Mouse (Mus musculus) frontal cortex, postnatal 10 days (tissue): ENCODE data around the gene Mprip.
"Not testable (repeated sequence)": the region's sequence is repeated elsewhere in the genome, so short reads cannot be mapped to it uniquely, and the experiment has no call there.

ENCODE experiments used
- DNase-seq, 2 experiments: peaks; one replicate each; pipeline ENCODE4 v3.0.0; 2022; ENCODE audit warnings: low spot score in 2 of 2, mixed read lengths in 1 of 2

Mprip gene

GRCm38 (mm10) chr11:59715424-59715840 lies 54.3 kb downstream of the Mprip start:
- no peak for DNase-seq

DNA sequence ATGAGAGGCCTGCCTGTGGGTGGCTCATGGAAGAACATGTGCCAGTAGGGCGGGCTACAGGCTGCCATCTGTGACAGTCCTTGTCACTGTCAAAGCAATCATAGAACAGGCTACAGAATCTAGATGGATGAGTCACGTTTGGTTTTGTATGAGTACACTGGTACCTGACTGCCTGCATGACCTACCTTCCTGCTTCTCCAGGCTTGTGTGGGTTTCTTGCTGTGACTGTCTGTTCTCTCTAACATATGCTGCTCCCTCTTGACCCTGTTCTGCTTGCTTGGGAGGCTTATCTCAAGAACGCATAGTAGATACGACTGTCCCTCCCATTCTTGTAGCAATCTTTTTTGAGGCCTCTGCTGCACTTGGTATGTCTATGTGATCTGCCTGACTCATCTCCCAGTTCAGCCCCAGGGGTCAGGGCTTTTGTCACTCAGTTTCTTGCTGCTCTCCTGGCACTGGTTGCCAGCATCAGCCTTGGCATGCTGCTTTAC lies 56.7 kb downstream of the Mprip start:
- no peak for DNase-seq

DNA sequence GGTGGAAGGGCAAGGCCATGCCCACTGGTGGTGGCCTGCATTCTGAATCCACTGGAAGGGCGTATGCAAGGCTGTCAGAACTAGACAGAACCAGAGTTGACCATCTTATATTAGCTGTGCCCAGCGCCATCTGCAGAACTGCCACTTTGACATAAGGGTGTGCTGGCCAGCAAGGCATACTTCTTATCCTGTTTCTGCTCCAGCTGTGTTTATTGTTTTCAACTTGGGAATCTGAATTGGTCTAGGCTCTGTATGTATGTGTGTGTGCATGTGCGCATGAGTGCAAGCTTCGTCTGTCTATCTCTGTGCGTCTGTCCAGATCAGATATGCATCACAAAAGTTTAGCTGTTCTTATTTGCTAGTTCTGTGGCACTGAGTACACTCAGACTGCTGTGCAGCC lies 58.1 kb downstream of the Mprip start:
- no peak for DNase-seq

DNA sequence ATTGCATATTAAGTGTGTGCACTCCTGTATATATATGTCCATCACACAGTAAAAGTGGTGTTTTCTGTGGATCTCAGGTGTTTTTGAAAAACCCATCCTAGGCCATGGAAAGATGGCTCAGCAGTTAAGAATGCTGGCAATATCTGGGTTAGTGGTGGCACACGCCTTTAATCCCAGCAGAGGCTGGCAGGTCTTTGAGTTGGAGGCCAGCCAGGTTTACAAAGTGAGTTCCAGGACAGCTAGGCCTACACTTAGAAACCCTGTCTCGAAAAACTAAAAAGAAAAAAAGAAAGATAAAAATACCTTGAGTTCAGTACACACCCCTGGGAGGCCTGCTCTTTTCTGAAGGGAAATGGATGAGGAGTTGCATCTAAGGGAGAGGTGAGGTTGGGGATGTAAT lies 60.3 kb downstream of the Mprip start:
- DNase-seq = no peak

GRCm38 (mm10) chr11:59727204-59727603 lies 66.1 kb downstream of the Mprip start:
- DNase-seq = no peak

- no peak for DNase-seq
These were observed 70.7 kb downstream of the Mprip start for GRCm38 (mm10) chr11:59731821-59732220.

GRCm38 (mm10) chr11:59732407-59733066 lies 71.4 kb downstream of the Mprip start:
- peak; percentile 34 to 47 for DNase-seq

GRCm38 (mm10) chr11:59733600-59733999 lies 72.5 kb downstream of the Mprip start:
- DNase-seq = not testable (repeated sequence)

- DNase-seq = no peak
These were observed 73.2 kb downstream of the Mprip start for GRCm38 (mm10) chr11:59734335-59734734.

DNA sequence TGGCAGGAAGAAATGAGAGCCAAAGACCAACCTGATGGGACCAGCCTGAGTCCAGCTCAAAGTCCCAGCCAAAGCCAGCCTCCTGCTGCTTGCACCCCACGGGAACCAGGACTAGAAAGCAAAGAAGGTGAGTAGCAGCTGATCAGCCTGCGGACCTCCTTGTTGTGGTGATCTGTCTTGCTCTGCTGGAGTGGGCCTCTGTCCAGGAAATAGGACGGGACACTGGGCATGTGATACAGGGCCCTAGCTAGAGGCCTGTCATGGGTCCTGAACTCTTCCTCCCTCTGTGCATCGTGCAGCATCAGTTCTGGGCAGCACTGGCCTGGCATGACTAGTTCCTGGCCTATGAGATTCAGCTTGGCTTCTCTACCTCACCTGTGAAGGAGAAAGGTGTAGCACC lies 74.8 kb downstream of the Mprip start:
- not testable (repeated sequence) for DNase-seq

GRCm38 (mm10) chr11:59737250-59737649 lies 76.1 kb downstream of the Mprip start:
- DNase-seq = no peak

GRCm38 (mm10) chr11:59739996-59740395 lies 78.9 kb downstream of the Mprip start:
- DNase-seq = no peak

- DNase-seq = no peak
These were observed 80.8 kb downstream of the Mprip start for GRCm38 (mm10) chr11:59741915-59742314.

DNA sequence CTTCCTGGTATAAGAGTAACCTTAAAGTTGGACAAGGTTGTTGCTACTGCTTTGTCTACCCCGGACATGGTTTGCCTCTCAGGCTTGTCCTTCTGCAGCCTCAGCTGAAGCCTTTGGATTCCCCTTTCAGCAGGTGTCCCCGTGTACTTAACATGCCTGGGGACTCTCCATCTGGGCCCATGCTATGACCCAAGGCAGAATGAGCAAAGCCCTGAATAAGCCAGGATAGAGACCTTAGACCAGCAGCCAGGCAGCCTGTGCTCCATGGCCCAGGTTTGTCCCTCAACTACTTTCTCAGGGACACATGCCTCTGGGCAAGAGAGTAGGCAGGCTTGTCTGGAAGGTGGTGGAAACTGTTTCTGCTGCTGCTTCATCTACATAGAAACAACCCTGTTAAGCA lies 82.2 kb downstream of the Mprip start:
- no peak for DNase-seq

DNA sequence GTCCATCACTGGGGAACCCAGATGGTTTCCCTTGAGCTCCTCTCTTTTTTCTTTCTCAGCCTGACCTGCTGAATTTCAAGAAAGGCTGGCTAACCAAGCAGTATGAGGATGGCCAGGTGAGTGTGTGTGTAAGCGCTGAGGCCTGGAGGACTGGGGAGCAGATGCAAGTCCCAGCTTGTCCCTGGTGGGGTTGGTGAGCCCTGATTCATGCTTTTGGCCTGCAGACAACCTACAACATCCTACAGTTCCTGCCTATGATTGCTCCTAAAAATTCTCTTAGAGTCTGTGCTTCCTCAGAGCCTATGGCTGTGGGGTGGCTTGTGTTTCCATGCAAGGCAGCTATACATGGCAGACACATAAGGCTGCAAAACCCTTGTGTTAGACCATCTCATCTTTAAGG lies 82.6 kb downstream of the Mprip start:
- DNase-seq = no peak

DNA sequence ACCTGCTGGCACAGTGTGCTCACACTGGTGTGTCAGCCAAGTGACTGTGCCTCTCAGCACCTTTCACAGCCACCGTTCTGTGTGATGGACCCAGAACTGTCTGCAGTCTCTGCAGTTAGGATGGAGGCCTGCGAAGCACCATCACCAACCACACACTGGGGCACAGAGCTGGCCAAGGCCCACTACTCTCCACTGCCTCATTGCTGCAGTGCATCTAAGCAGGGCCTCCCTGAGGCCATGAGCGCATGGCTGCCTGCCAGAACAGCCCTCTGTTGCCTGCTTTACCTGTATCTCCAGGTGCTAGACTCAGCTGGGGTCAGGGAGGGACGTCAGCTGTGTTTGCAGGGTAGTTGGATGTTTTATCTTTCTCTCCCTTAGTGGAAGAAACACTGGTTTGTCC lies 83.3 kb downstream of the Mprip start:
- no peak for DNase-seq

DNA sequence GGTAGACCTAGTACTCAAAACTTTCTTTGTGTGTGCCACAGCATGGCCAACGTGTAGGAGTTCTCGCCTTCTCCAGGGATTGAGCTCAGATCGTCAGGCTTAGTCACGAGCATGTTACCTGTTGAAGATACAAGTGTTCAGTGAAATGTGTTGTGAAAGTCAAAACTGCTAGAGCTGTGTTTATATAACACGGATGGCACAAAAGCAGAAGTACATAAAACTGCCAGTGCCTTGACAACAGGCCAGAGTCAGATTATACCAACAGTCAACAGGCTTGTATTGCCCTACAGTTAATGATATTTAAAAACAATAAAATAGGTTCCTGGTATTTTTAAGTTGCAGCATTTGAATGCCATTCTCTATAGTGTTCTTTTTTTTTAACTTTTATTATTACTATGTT lies 84.7 kb downstream of the Mprip start:
- no peak for DNase-seq

DNA sequence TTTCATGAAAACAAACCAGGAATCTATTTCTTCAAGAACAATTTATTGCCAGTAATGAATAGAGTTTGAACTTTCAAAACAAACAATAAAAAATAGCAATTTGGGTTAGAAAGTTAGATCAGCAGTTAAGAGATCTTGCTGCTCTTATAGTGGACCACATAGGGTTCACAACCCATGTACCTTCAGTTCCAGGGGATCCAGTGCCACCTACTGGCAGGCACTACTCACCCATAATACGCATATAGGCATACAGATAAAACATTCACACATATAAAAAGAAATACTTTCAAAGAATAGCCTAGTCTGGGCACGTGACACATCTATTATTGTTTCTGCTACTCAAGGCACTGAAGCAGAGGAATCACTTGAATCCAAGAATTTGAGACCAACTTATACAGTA lies 85.5 kb downstream of the Mprip start:
- DNase-seq = peak in 1 of 2 experiments; percentile 51

DNA sequence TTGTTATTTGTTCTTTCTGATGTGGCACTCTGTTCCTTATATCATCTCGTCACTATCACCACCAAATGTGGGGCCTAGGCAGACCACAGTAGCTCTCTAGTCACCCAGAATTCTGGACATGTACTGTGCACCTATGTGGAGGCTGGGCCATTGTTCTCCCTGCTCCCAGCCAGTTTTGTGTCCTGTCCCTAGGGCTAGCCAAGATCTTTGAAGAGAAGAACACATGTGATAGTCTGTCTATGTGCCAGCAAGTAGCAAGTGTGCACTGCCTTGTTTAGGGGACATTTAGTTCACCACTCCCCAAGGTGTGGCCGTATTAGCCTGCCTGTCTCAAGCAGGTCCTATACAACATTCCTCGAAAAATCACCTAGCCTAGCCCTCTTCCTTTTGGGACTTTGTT lies 87.9 kb downstream of the Mprip start:
- no peak for DNase-seq

- no peak for DNase-seq
These were observed 93.4 kb downstream of the Mprip start for GRCm38 (mm10) chr11:59754504-59754903.

GRCm38 (mm10) chr11:59756351-59756750 lies 95.2 kb downstream of the Mprip start:
- no peak for DNase-seq

- DNase-seq = no peak
These were observed 97.3 kb downstream of the Mprip start for GRCm38 (mm10) chr11:59758191-59758985.

GRCm38 (mm10) chr11:59759178-59759577 lies 98.1 kb downstream of the Mprip start:
- DNase-seq = peak in 1 of 2 experiments; percentile 33
